Mouse (Mus musculus): ENCODE results near the gene Rnf7.

DNA sequence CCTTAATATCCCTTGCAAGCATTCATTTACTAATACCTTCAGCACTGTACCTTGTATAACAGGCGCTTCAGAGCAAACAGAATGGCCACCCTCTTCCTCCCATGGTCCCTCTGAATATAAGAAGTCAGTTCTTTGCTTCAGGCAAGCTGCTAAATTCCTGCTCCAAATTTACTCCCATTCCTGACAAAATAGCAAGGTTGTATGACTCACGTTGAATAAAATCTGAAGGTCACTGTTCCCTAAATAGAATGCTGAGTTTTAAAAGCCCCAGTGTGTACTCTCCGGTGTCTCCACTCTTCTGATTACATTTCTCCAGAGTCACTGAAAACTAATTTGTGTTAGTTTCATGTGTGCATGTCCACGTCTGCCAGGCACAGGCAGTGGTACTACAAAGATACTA is 33.1 kb downstream of the Rnf7 start:
- TF ChIP-seq CTCF (IDR thresholded peaks at IDR 0.05; ENCODE audit: low read depth, low read length) (no peak), POLR2A (IDR thresholded peaks at IDR 0.05; ENCODE audit: extremely low read depth, insufficient read depth, low read length) (no peak)

All from liver, adult 2 months (tissue).